Mouse (Mus musculus) liver, adult 2 months (tissue): ENCODE measurements at regions not wholly inside any gene's neighbourhood (a gene's known extent, or its start where the extent isn't known, plus 50 kb on each side); places are given as distances from the start of the nearest gene placed in this dataset.

Source experiments
- DNase-seq: peaks from one replicate; pipeline ENCODE4 v3.0.0-alpha.2; 2011; ENCODE audit warnings: low read depth, low spot score; ENCODE audit errors: extremely low read depth
- H3K27ac ChIP-seq: fragments of 200-500 bp; replicated peaks from 2 replicates; pipeline ENCODE4 v1.5.1; 2012; ENCODE audit warnings: low read depth, mild to moderate bottlenecking, control low read depth, inconsistent platforms, low read length; ENCODE audit not compliant: insufficient read depth
- H3K27me3 ChIP-seq: fragments of 200-500 bp; 2 replicates; pipeline ENCODE4 v1.6.1; 2012; ENCODE audit warnings: mild to moderate bottlenecking, moderate library complexity, low read length, inconsistent platforms; ENCODE audit not compliant: control insufficient read depth, insufficient read depth
- H3K36me3 ChIP-seq: fragments of 200-500 bp; 2 replicates; pipeline ENCODE4 v1.6.1; 2012; ENCODE audit warnings: low read length, inconsistent platforms; ENCODE audit not compliant: control insufficient read depth, insufficient read depth
- H3K4me1 ChIP-seq: fragments of 200-500 bp; 2 replicates; pipeline ENCODE4 v1.6.1; 2011; ENCODE audit warnings: low read length; ENCODE audit not compliant: control insufficient read depth, insufficient read depth
- H3K4me3 ChIP-seq: fragments of 200-500 bp; 2 replicates; pipeline ENCODE4 v1.5.1; 2011; ENCODE audit warnings: low read depth, mild to moderate bottlenecking, control low read depth, low read length, moderate library complexity; ENCODE audit not compliant: insufficient read depth
- H3K79me2 ChIP-seq: fragments of 200-500 bp; 2 replicates; pipeline ENCODE4 v1.6.1; 2012; ENCODE audit warnings: inconsistent platforms, mild to moderate bottlenecking, low read length, moderate library complexity; ENCODE audit not compliant: control insufficient read depth, insufficient read depth
- H3K9ac ChIP-seq: fragments of 200-500 bp; 2 replicates; pipeline ENCODE4 v1.6.1; 2012; ENCODE audit warnings: low read depth, mild to moderate bottlenecking, control low read depth, inconsistent platforms, low read length
- CTCF ChIP-seq: fragments of 200-500 bp; IDR thresholded peaks from 2 replicates; pipeline ENCODE4 v1.5.1; 2011; ENCODE audit warnings: low read depth, low read length, control low read depth
- POLR2A ChIP-seq: fragments of 200-500 bp; IDR thresholded peaks from 2 replicates; pipeline ENCODE4 v1.6.1; 2011; ENCODE audit warnings: low read length, control low read depth; ENCODE audit not compliant: insufficient read depth; ENCODE audit errors: extremely low read depth
- WGBS: fragments of 180-500 bp; shearing (Covaris S2); methylation state at CpG from one replicate; pipeline ENCODE4 v1.1.7; 2018; 5-methylcytosine and 5-hydroxymethylcytosine counted together

- 83% methylated on average over 6 of the region's 6 CpGs for WGBS
- H3K4me3 ChIP-seq, result no peak overlapping the region
Observed at GRCm38 (mm10) chr17:64550034-64550433, 50.5 kb upstream of the Man2a1 start.

More at GRCm38 (mm10) chr17:64550034-64550433, 50.5 kb upstream of the Man2a1 start:
- Histone ChIP-seq H3K9ac (no peak overlapping the region), H3K79me2 (no peaks in the 10 kb centered on the region), H3K36me3 (no peaks in the 10 kb centered on the region), H3K27ac (no peak overlapping the region), H3K4me1 (no peaks in the 10 kb centered on the region), H3K27me3 (no peaks in the 10 kb centered on the region)
- TF ChIP-seq POLR2A (no peak), CTCF (no peak)
- DNase-seq, result no peak
